Mouse (Mus musculus): Measurements from ENCODE around the gene Rgs3. TPM values are rescaled to one million over a fixed set of nuclear protein-coding genes. Genes with fewer than 3 reads are reported as not detected.

The Rgs3 gene
- polyA plus RNA-seq, 1 experiment from 2014 or later: 36.3 TPM

- Histone ChIP-seq H3K4me3 (peak overlapping the region; percentile 34), H3K36me3 (replicated peaks) (peaks cover 32% of the 10 kb centered on the region), H3K9me3 (no peaks in the 10 kb centered on the region), H3K27ac (peak overlapping the region; percentile 90), H3K4me1 (peaks cover 56% of the 10 kb centered on the region), H3K27me3 (ENCODE audit: poor library complexity, severe bottlenecking) (no peaks in the 10 kb centered on the region)
- peak; percentile 40 for DNase-seq (ENCODE audit: extremely low spot score, low spot score)
- 10% methylated on average over 14 of the region's 14 CpGs for WGBS
Observed at GRCm38 (mm10) chr4:62659861-62660553, 100.4 kb downstream of the Rgs3 start.

- peak; percentile 81 for DNase-seq (ENCODE audit: extremely low spot score, low spot score)
- 0% methylated on average over 3 of the region's 3 CpGs for WGBS
- H3K4me3 ChIP-seq: peak overlapping the region; percentile 34; the same call in 1 of the 2 replicates
- H3K4me1 ChIP-seq: peaks cover 60% of the 10 kb centered on the region
- peak overlapping the region; percentile 90 for H3K27ac ChIP-seq
- no peaks in the 10 kb centered on the region for H3K9me3 ChIP-seq
- H3K27me3 ChIP-seq (ENCODE audit: poor library complexity, severe bottlenecking): no peaks in the 10 kb centered on the region
- peaks cover 30% of the 10 kb centered on the region for H3K36me3 ChIP-seq (replicated peaks)
Observed at GRCm38 (mm10) chr4:62660554-62660864, 100.9 kb downstream of the Rgs3 start.

GRCm38 (mm10) chr4:62661311-62661849, 101.7 kb downstream of the Rgs3 start:
- H3K36me3 ChIP-seq (replicated peaks): peaks cover 30% of the 10 kb centered on the region
- peaks cover 67% of the 10 kb centered on the region for H3K4me1 ChIP-seq
- H3K9me3 ChIP-seq: no peaks in the 10 kb centered on the region
- no peak overlapping the region for H3K4me3 ChIP-seq
- H3K27ac ChIP-seq: peak overlapping the region; percentile 90
- 66% methylated on average over 8 of the region's 8 CpGs for WGBS
- DNase-seq (ENCODE audit: extremely low spot score, low spot score): no peak
- H3K27me3 ChIP-seq (ENCODE audit: poor library complexity, severe bottlenecking): no peaks in the 10 kb centered on the region

GRCm38 (mm10) chr4:62663348-62663747, 103.7 kb downstream of the Rgs3 start:
- Histone ChIP-seq H3K4me1 (peaks cover 67% of the 10 kb centered on the region), H3K4me3 (peak overlapping the region; percentile 14; the same call in 1 of the 2 replicates), H3K27me3 (ENCODE audit: poor library complexity, severe bottlenecking) (no peaks in the 10 kb centered on the region), H3K27ac (peak overlapping the region; percentile 90), H3K36me3 (replicated peaks) (peaks cover 14% of the 10 kb centered on the region; the same call in 1 of the 2 replicates), H3K9me3 (no peaks in the 10 kb centered on the region; the same call in 1 of the 2 replicates)
- WGBS: 21% methylated on average over 6 of the region's 6 CpGs
- peak; percentile 34 for DNase-seq (ENCODE audit: extremely low spot score, low spot score)

GRCm38 (mm10) chr4:62665842-62666241, 106.2 kb downstream of the Rgs3 start:
- no peak for DNase-seq (ENCODE audit: extremely low spot score, low spot score)
- 79% methylated on average over 2 of the region's 2 CpGs for WGBS
- H3K9me3 ChIP-seq: no peaks in the 10 kb centered on the region; the same call in 1 of the 2 replicates
- peaks cover 4% of the 10 kb centered on the region; the same call in 1 of the 2 replicates for H3K36me3 ChIP-seq (replicated peaks)
- H3K27ac ChIP-seq: no peak overlapping the region
- no peak overlapping the region for H3K4me3 ChIP-seq
- no peaks in the 10 kb centered on the region for H3K27me3 ChIP-seq (ENCODE audit: poor library complexity, severe bottlenecking)
- peaks cover 51% of the 10 kb centered on the region for H3K4me1 ChIP-seq

- peaks cover 32% of the 10 kb centered on the region for H3K4me1 ChIP-seq
- no peak overlapping the region for H3K4me3 ChIP-seq
- peaks cover 6% of the 10 kb centered on the region for H3K27me3 ChIP-seq (ENCODE audit: poor library complexity, severe bottlenecking)
- no peaks in the 10 kb centered on the region; the same call in 1 of the 2 replicates for H3K9me3 ChIP-seq
- H3K27ac ChIP-seq: no peak overlapping the region
- H3K36me3 ChIP-seq (replicated peaks): peaks cover 4% of the 10 kb centered on the region; the same call in 1 of the 2 replicates
- 92% methylated on average over 8 of the region's 8 CpGs for WGBS
- no peak for DNase-seq (ENCODE audit: extremely low spot score, low spot score)
Observed at GRCm38 (mm10) chr4:62668666-62669065, 109.0 kb downstream of the Rgs3 start.

GRCm38 (mm10) chr4:62669094-62670071, 109.7 kb downstream of the Rgs3 start:
- 91% methylated on average over 13 of the region's 13 CpGs for WGBS
- H3K27ac ChIP-seq: no peak overlapping the region
- no peak for DNase-seq (ENCODE audit: extremely low spot score, low spot score)

GRCm38 (mm10) chr4:62673531-62674030, 113.9 kb downstream of the Rgs3 start:
- Histone ChIP-seq H3K36me3 (replicated peaks) (peaks cover 15% of the 10 kb centered on the region), H3K27ac (peak overlapping the region; percentile 86), H3K9me3 (no peaks in the 10 kb centered on the region), H3K27me3 (ENCODE audit: poor library complexity, severe bottlenecking) (peaks cover 9% of the 10 kb centered on the region), H3K4me3 (peak overlapping the region; percentile 59), H3K4me1 (peaks cover 60% of the 10 kb centered on the region)
- WGBS: 3% methylated on average over 9 of the region's 9 CpGs
- DNase-seq (ENCODE audit: extremely low spot score, low spot score): peak; percentile 59

More at GRCm38 (mm10) chr4:62669094-62670071, 109.7 kb downstream of the Rgs3 start:
- Histone ChIP-seq H3K27me3 (ENCODE audit: poor library complexity, severe bottlenecking) (peaks cover 6% of the 10 kb centered on the region), H3K4me3 (no peak overlapping the region), H3K36me3 (replicated peaks) (peaks cover 4% of the 10 kb centered on the region; the same call in 1 of the 2 replicates), H3K9me3 (no peaks in the 10 kb centered on the region; the same call in 1 of the 2 replicates), H3K4me1 (peaks cover 36% of the 10 kb centered on the region)

- WGBS: under 1% methylated on average over 30 of the region's 30 CpGs
- H3K9me3 ChIP-seq: no peaks in the 10 kb centered on the region
Observed at GRCm38 (mm10) chr4:62674031-62674995, 114.7 kb downstream of the Rgs3 start.

GRCm38 (mm10) chr4:62675394-62675793, 115.7 kb downstream of the Rgs3 start:
- peaks cover 54% of the 10 kb centered on the region for H3K4me1 ChIP-seq
- 87% methylated on average over 2 of the region's 2 CpGs for WGBS

More at GRCm38 (mm10) chr4:62674031-62674995, 114.7 kb downstream of the Rgs3 start:
- Histone ChIP-seq H3K36me3 (replicated peaks) (peaks cover 20% of the 10 kb centered on the region), H3K4me1 (peaks cover 60% of the 10 kb centered on the region), H3K27ac (peak overlapping the region; percentile 86), H3K27me3 (ENCODE audit: poor library complexity, severe bottlenecking) (peaks cover 9% of the 10 kb centered on the region), H3K4me3 (peak overlapping the region; percentile 59)
- DNase-seq (ENCODE audit: extremely low spot score, low spot score): peak; percentile 55

GRCm38 (mm10) chr4:62677047-62677737, 117.5 kb downstream of the Rgs3 start:
- Histone ChIP-seq H3K36me3 (replicated peaks) (peaks cover 39% of the 10 kb centered on the region), H3K4me1 (peaks cover 55% of the 10 kb centered on the region), H3K9me3 (no peaks in the 10 kb centered on the region), H3K27me3 (ENCODE audit: poor library complexity, severe bottlenecking) (peaks cover 9% of the 10 kb centered on the region), H3K4me3 (no peak overlapping the region), H3K27ac (peak overlapping the region; percentile 40; the same call in 1 of the 2 replicates)
- WGBS: 62% methylated on average over 10 of the region's 10 CpGs
- DNase-seq (ENCODE audit: extremely low spot score, low spot score): no peak

More at GRCm38 (mm10) chr4:62675394-62675793, 115.7 kb downstream of the Rgs3 start:
- Histone ChIP-seq H3K27me3 (ENCODE audit: poor library complexity, severe bottlenecking) (peaks cover 9% of the 10 kb centered on the region), H3K27ac (peak overlapping the region; percentile 86), H3K36me3 (replicated peaks) (peaks cover 22% of the 10 kb centered on the region), H3K9me3 (no peaks in the 10 kb centered on the region), H3K4me3 (peak overlapping the region; percentile 59)
- DNase-seq (ENCODE audit: extremely low spot score, low spot score): no peak

Data from forebrain, embryonic 10.5 days (tissue).